Comparison of ENCODE assay signal across 8 mouse cellular contexts in genomic region chr9:36796781-36797555, GRCm38 (mm10). TPM values are rescaled to one million over a fixed set of nuclear protein-coding genes. Genes with fewer than 3 reads are reported as not detected.
DNase-seq lines count a peak whose midpoint lies in the region; ATAC-seq and TF ChIP-seq lines count a peak whose summit lies in the region.

TSS of gene Ei24 (minus strand) at chr9:36797393.

- TF ChIP-seq POLR2A in ES-Bruce4 (IDR thresholded peaks at IDR 0.05; ENCODE audit: insufficient read depth, low read length), result no peak

- H3K27me3 ChIP-seq in ES-Bruce4 (ENCODE audit: control insufficient read depth, insufficient read depth, low read length, poor library complexity, severe bottlenecking), result no peaks in the 10 kb centered on the region
- H3K27me3 ChIP-seq in forebrain, embryonic 14.5 days (replicated peaks; ENCODE audit: control insufficient read depth, insufficient read depth, low read length), result no peaks in the 10 kb centered on the region
- no peaks in the 10 kb centered on the region for H3K27me3 ChIP-seq in liver, embryonic 16.5 days (ENCODE audit: control insufficient read depth, insufficient read depth, low read depth, low read length)
- H3K27me3 ChIP-seq in neural tube, embryonic 12.5 days (replicated peaks), result no peaks in the 10 kb centered on the region
- no peaks in the 10 kb centered on the region for H3K27me3 ChIP-seq in stomach, postnatal 0 days (ENCODE audit: control insufficient read depth, insufficient read depth, low read length)

- peak within 1 kb of the TSS; percentile 99 for H3K9ac ChIP-seq in ES-Bruce4 (ENCODE audit: low read depth, poor library complexity, severe bottlenecking)
- peak within 1 kb of the TSS; percentile 95 for H3K9ac ChIP-seq in forebrain, embryonic 14.5 days (ENCODE audit: low read length)
- H3K9ac ChIP-seq in liver, embryonic 16.5 days (ENCODE audit: low read depth, low read length), result peak within 1 kb of the TSS; percentile 93
- H3K9ac ChIP-seq in neural tube, embryonic 12.5 days, result peak within 1 kb of the TSS; percentile 92
- peak within 1 kb of the TSS; percentile 97 for H3K9ac ChIP-seq in stomach, postnatal 0 days (ENCODE audit: low read length)

- intact Hi-C loops in heart, postnatal 10 days (cut with DNase I), result loop anchor here (1.0 kb wide), 1 partner anchor 29 kb away; no protein-coding TSS in a partner anchor

- peak; percentile 96 for DNase-seq in cerebellum, adult 11 months
- DNase-seq in forebrain, embryonic 14.5 days (ENCODE audit: low spot score), result peak; percentile 83
- DNase-seq in heart, postnatal 10 days, result peak; percentile 96
- peak; percentile 57 for DNase-seq in large intestine, adult 2 months (ENCODE audit: low read depth, low spot score)
- peak; percentile 97 for DNase-seq in stomach, postnatal 0 days (ENCODE audit: low spot score)

- H3K36me3 ChIP-seq in ES-Bruce4 (ENCODE audit: control insufficient read depth, insufficient read depth, low read length, poor library complexity, severe bottlenecking), result peaks cover 16% of the 10 kb centered on the region
- H3K36me3 ChIP-seq in forebrain, embryonic 14.5 days (ENCODE audit: control insufficient read depth, insufficient read depth, low read length), result peaks cover 8% of the 10 kb centered on the region
- no peaks in the 10 kb centered on the region for H3K36me3 ChIP-seq in liver, embryonic 16.5 days (ENCODE audit: control insufficient read depth, insufficient read depth)
- H3K36me3 ChIP-seq in neural tube, embryonic 12.5 days, result peaks cover 3% of the 10 kb centered on the region; the same call in 1 of the 2 replicates
- H3K36me3 ChIP-seq in stomach, postnatal 0 days (ENCODE audit: control insufficient read depth, insufficient read depth, low read length), result no peaks in the 10 kb centered on the region; the same call in 1 of the 2 replicates

- peak; percentile 99 for ATAC-seq in forebrain, embryonic 14.5 days
- ATAC-seq in liver, embryonic 16.5 days (ENCODE audit: low read depth), result peak; percentile 98
- peak; percentile 99 for ATAC-seq in neural tube, embryonic 12.5 days (ENCODE audit: low FRiP score, low read depth)
- ATAC-seq in stomach, postnatal 0 days (ENCODE audit: low FRiP score, low TSS enrichment), result peak; percentile 99

- no peak for TF ChIP-seq EP300 in ES-Bruce4 (IDR thresholded peaks at IDR 0.05; ENCODE audit: insufficient read depth, low read depth, low read length)
- TF ChIP-seq EP300 in stomach, postnatal 0 days (optimal IDR thresholded peaks at IDR 0.05), result no peak

- TF ChIP-seq CTCF in ES-Bruce4 (IDR thresholded peaks at IDR 0.05; ENCODE audit: low read depth, low read length), result no peak
- TF ChIP-seq CTCF in stomach, postnatal 0 days (IDR thresholded peaks at IDR 0.05; ENCODE audit: low read depth), result no peak

- WGBS in forebrain, embryonic 14.5 days, result 0% methylated on average over 66 of the region's 66 CpGs
- under 1% methylated on average over 63 of the region's 66 CpGs for WGBS in large intestine, adult 2 months
- under 1% methylated on average over 50 of the region's 66 CpGs for WGBS in liver, embryonic 16.5 days (ENCODE audit: insufficient replicate concordance)
- under 1% methylated on average over 66 of the region's 66 CpGs for WGBS in neural tube, embryonic 12.5 days
- WGBS in stomach, postnatal 0 days, result under 1% methylated on average over 63 of the region's 66 CpGs

- H3K4me1 ChIP-seq in ES-Bruce4 (ENCODE audit: control insufficient read depth, insufficient read depth, low read length), result no peaks in the 10 kb centered on the region
- H3K4me1 ChIP-seq in forebrain, embryonic 14.5 days (ENCODE audit: control insufficient read depth, insufficient read depth, low read length), result peaks cover 12% of the 10 kb centered on the region
- peaks cover 6% of the 10 kb centered on the region for H3K4me1 ChIP-seq in liver, embryonic 16.5 days (ENCODE audit: control insufficient read depth, low read depth, low read length)
- peaks cover 8% of the 10 kb centered on the region for H3K4me1 ChIP-seq in neural tube, embryonic 12.5 days
- no peaks in the 10 kb centered on the region for H3K4me1 ChIP-seq in stomach, postnatal 0 days (replicated peaks; ENCODE audit: control insufficient read depth, insufficient read depth)

- H3K4me3 ChIP-seq in ES-Bruce4 (ENCODE audit: low read depth, low read length), result peak within 1 kb of the TSS; percentile 98
- peak within 1 kb of the TSS; percentile 92 for H3K4me3 ChIP-seq in forebrain, embryonic 14.5 days (ENCODE audit: low read depth, low read length)
- peak within 1 kb of the TSS; percentile 90 for H3K4me3 ChIP-seq in liver, embryonic 16.5 days (ENCODE audit: low read depth, low read length)
- peak within 1 kb of the TSS; percentile 93 for H3K4me3 ChIP-seq in neural tube, embryonic 12.5 days
- peak within 1 kb of the TSS; percentile 86 for H3K4me3 ChIP-seq in stomach, postnatal 0 days (ENCODE audit: low read depth, low read length)

- H3K27ac ChIP-seq in ES-Bruce4 (ENCODE audit: insufficient read depth, low read length), result peak within 1 kb of the TSS; percentile 76
- peak within 1 kb of the TSS; percentile 59 for H3K27ac ChIP-seq in forebrain, embryonic 14.5 days (ENCODE audit: low read depth, low read length)
- peak within 1 kb of the TSS; percentile 51 for H3K27ac ChIP-seq in liver, embryonic 16.5 days (ENCODE audit: low read length)
- 0 out of 2 replicates have a peak within 1 kb of the TSS, but pooled peaks have one; percentile 5 for H3K27ac ChIP-seq in neural tube, embryonic 12.5 days
- H3K27ac ChIP-seq in stomach, postnatal 0 days (replicated peaks), result peak within 1 kb of the TSS; percentile 82

- peak within 1 kb of the TSS; percentile 70 for H3K4me2 ChIP-seq in forebrain, embryonic 14.5 days (ENCODE audit: low read length)
- H3K4me2 ChIP-seq in liver, embryonic 16.5 days (ENCODE audit: low read depth, low read length), result peak within 1 kb of the TSS; percentile 87
- H3K4me2 ChIP-seq in neural tube, embryonic 12.5 days (replicated peaks), result peak within 1 kb of the TSS; percentile 89
- peak within 1 kb of the TSS; percentile 70 for H3K4me2 ChIP-seq in stomach, postnatal 0 days (replicated peaks; ENCODE audit: low read depth)

- no peaks in the 10 kb centered on the region for H3K9me3 ChIP-seq in ES-Bruce4 (replicated peaks; ENCODE audit: control insufficient read depth, insufficient read depth, low read length, poor library complexity, severe bottlenecking)
- no peaks in the 10 kb centered on the region for H3K9me3 ChIP-seq in forebrain, embryonic 14.5 days (replicated peaks; ENCODE audit: control insufficient read depth, low read length)
- no peaks in the 10 kb centered on the region for H3K9me3 ChIP-seq in liver, embryonic 16.5 days (replicated peaks; ENCODE audit: control insufficient read depth, low read length)
- H3K9me3 ChIP-seq in neural tube, embryonic 12.5 days, result no peaks in the 10 kb centered on the region
- H3K9me3 ChIP-seq in stomach, postnatal 0 days (ENCODE audit: control insufficient read depth, low read length), result no peaks in the 10 kb centered on the region

RNA-seq across cellular contexts. Expression of gene Ei24, which starts in this region (rescaled TPM):
- 159 and 165 TPM in 2 replicates for polyA plus RNA-seq in ES-Bruce4 (2011; ENCODE audit: insufficient read depth, insufficient read length, low read depth, missing spikeins)
- polyA plus RNA-seq in forebrain, embryonic 14.5 days (2014; fragmentation: Nextera tagmentation; extraction: Ambion mirVana), result 89.9 and 92.9 TPM in 2 replicates
- 100 to 1,000 TPM; 102 to 108 TPM for total RNA-seq in heart, postnatal 10 days (2021)
- polyA plus RNA-seq in large intestine, adult 2 months (2012; rRNA removed), result 48.5 and 51.8 TPM in 2 replicates
- 25.3 and 26.2 TPM in 2 replicates for polyA plus RNA-seq in liver, embryonic 16.5 days (2015; fragmentation: Nextera tagmentation; extraction: Ambion mirVana)
- 119 and 122 TPM in 2 replicates for polyA plus RNA-seq in neural tube, embryonic 12.5 days (2016; fragmentation: Nextera tagmentation; extraction: Ambion mirVana)
- 77.3 and 82.5 TPM in 2 replicates for polyA plus RNA-seq in stomach, postnatal 0 days (2015; fragmentation: Nextera tagmentation; extraction: Ambion mirVana)

Comparison
In these comparisons a context has a peak if more than half of its experiments do, and no peak if none do; other contexts are left out.
1. Peak in every context shown above with its lines: DNase-seq, ATAC-seq, H3K4me3 ChIP-seq and H3K27ac ChIP-seq.
2. H3K27ac ChIP-seq: peak in every context shown above with its lines; median percentile 82 in stomach, postnatal 0 days; 76 in ES-Bruce4; 59 in forebrain, embryonic 14.5 days; 51 in liver, embryonic 16.5 days; 5 in neural tube, embryonic 12.5 days.